Mouse (Mus musculus): ENCODE data around the gene Wfikkn2. TPM values are rescaled to one million over a fixed set of nuclear protein-coding genes. Genes with fewer than 3 reads are reported as not detected.

The Wfikkn2 gene
- 2.0 and 2.2 TPM in 2 replicates for polyA plus RNA-seq (2015; fragmentation: Nextera tagmentation; extraction: Ambion mirVana)

GRCm38 (mm10) chr11:94245955-94246788 is at the start of gene Wfikkn2:
Wfikkn2 (minus strand) TSS chr11:94246005.
- H3K9me3 ChIP-seq, result no peaks in the 10 kb centered on the region
- H3K4me2 ChIP-seq, result no peak within 1 kb of the TSS
- peaks cover 35% of the 10 kb centered on the region for H3K4me1 ChIP-seq
- peaks cover 14% of the 10 kb centered on the region for H3K27me3 ChIP-seq (replicated peaks)
- 61% methylated on average over 17 of the region's 17 CpGs for WGBS
- no peak within 1 kb of the TSS for H3K4me3 ChIP-seq
- H3K9ac ChIP-seq, result peak within 1 kb of the TSS; percentile 44; the same call in 1 of the 2 replicates
- ATAC-seq (ENCODE audit: extremely low read depth, insufficient number of reproducible peaks, low FRiP score, low TSS enrichment), result no peak
- H3K27ac ChIP-seq (replicated peaks), result peak within 1 kb of the TSS; percentile 50
- no peaks in the 10 kb centered on the region for H3K36me3 ChIP-seq

DNA sequence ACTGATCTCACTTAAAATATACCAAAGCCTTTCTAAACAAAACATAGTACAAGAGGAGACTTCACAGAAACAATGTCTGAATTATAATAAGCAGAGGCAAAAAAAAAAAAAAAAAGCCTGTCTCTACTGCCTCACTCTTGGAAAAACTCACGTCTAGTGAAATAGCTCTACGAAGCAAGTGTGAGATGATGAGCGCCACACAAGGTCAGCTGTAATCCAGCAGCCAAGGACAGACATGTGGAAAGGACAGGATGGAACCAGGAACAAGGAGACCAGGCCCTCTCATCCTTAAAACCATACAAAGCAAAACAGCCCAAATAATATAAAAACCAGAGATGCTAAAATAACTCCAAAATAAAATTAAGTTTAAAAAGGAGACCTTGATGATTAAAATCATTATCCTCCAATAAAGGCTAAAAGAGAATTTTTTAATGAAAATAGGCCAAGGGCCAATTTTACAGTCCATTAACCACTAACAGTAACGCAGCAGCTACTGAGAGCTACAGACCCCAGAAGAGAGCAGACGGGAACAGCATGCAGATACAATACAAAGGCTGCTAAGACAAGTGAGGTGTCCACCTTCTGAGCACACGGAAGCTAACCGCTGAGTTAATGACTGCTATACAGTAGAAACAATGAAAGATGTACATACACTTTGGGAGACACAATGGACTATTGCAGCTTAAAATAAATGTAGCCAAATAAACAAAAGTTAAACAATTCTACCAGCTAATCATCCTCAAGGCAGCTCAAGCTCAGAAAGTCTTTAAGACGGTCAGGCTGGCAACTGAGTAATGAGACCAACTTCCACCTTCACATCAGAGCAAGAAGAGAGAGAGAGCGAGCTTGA is 49.4 kb upstream of the Wfikkn2 start:
- 73% methylated on average over 9 of the region's 9 CpGs for WGBS
- H3K4me3 ChIP-seq, result no peak overlapping the region
- H3K4me2 ChIP-seq, result no peak overlapping the region
- H3K9me3 ChIP-seq, result no peaks in the 10 kb centered on the region
- ATAC-seq (ENCODE audit: extremely low read depth, insufficient number of reproducible peaks, low FRiP score, low TSS enrichment), result no peak
- H3K9ac ChIP-seq, result no peak overlapping the region
- H3K36me3 ChIP-seq, result peaks cover 93% of the 10 kb centered on the region
- no peak overlapping the region for H3K27ac ChIP-seq (replicated peaks)
- no peaks in the 10 kb centered on the region; the same call in 1 of the 2 replicates for H3K4me1 ChIP-seq
- no peaks in the 10 kb centered on the region for H3K27me3 ChIP-seq (replicated peaks)

- 74% methylated on average over 10 of the region's 10 CpGs for WGBS
Observed at GRCm38 (mm10) chr11:94290062-94290740, 44.4 kb upstream of the Wfikkn2 start.

GRCm38 (mm10) chr11:94287105-94287504 is 41.3 kb upstream of the Wfikkn2 start:
- 84% methylated on average over 5 of the region's 5 CpGs for WGBS
- no peak overlapping the region for H3K4me3 ChIP-seq

More at GRCm38 (mm10) chr11:94290062-94290740, 44.4 kb upstream of the Wfikkn2 start:
- Histone ChIP-seq H3K27ac (replicated peaks) (no peak overlapping the region), H3K4me3 (no peak overlapping the region), H3K27me3 (replicated peaks) (no peaks in the 10 kb centered on the region), H3K4me2 (no peak overlapping the region), H3K4me1 (no peaks in the 10 kb centered on the region; the same call in 1 of the 2 replicates), H3K9me3 (no peaks in the 10 kb centered on the region), H3K9ac (no peak overlapping the region), H3K36me3 (peaks cover 93% of the 10 kb centered on the region)
- no peak for ATAC-seq (ENCODE audit: extremely low read depth, insufficient number of reproducible peaks, low FRiP score, low TSS enrichment)

GRCm38 (mm10) chr11:94285886-94286574 is 40.2 kb upstream of the Wfikkn2 start:
- no peak for ATAC-seq (ENCODE audit: extremely low read depth, insufficient number of reproducible peaks, low FRiP score, low TSS enrichment)
- Histone ChIP-seq H3K36me3 (peaks cover 82% of the 10 kb centered on the region), H3K27ac (replicated peaks) (no peak overlapping the region), H3K4me3 (no peak overlapping the region), H3K9me3 (no peaks in the 10 kb centered on the region), H3K27me3 (replicated peaks) (no peaks in the 10 kb centered on the region), H3K9ac (no peak overlapping the region), H3K4me2 (no peak overlapping the region), H3K4me1 (0 out of 2 replicates have a peak, but pooled peaks cover 6% of the 10 kb centered on the region)
- 85% methylated on average over 11 of the region's 11 CpGs for WGBS

More at GRCm38 (mm10) chr11:94287105-94287504, 41.3 kb upstream of the Wfikkn2 start:
- no peaks in the 10 kb centered on the region for H3K9me3 ChIP-seq
- H3K9ac ChIP-seq, result no peak overlapping the region
- ATAC-seq (ENCODE audit: extremely low read depth, insufficient number of reproducible peaks, low FRiP score, low TSS enrichment), result no peak
- no peaks in the 10 kb centered on the region for H3K4me1 ChIP-seq
- H3K36me3 ChIP-seq, result peaks cover 92% of the 10 kb centered on the region
- H3K27ac ChIP-seq (replicated peaks), result no peak overlapping the region
- H3K27me3 ChIP-seq (replicated peaks), result no peaks in the 10 kb centered on the region
- H3K4me2 ChIP-seq, result no peak overlapping the region

DNA sequence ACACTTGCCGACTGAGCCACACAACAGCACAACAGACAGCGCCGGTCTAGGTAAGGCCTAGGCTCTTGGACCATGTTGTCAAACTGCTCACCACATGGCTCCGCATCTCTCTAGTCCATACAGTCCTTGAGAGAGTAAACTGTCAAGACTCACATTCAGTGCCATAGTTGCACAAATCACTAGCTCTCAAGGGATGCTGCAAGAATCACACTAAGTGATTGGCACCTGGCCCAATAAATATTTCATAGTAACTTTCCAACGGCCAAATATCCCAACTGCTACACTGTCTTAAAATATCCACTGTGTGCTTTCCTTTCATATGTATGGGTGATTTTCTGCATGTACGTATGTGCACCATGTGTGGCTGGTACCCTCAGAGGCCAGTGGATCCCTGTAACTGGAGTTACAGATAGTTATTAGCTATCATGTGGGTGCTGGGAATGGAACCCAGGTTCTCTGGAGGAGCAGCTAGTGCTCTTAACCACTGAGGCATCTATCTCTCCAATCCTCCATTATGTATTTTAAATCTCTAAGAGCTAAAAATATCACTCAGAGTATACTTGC is 37.8 kb upstream of the Wfikkn2 start:
- peaks cover 13% of the 10 kb centered on the region; the same call in 1 of the 2 replicates for H3K4me1 ChIP-seq
- H3K9ac ChIP-seq, result no peak overlapping the region
- WGBS, result 91% methylated on average over 6 of the region's 6 CpGs
- ATAC-seq (ENCODE audit: extremely low read depth, insufficient number of reproducible peaks, low FRiP score, low TSS enrichment), result no peak
- no peaks in the 10 kb centered on the region for H3K27me3 ChIP-seq (replicated peaks)
- H3K4me3 ChIP-seq, result no peak overlapping the region
- H3K4me2 ChIP-seq, result no peak overlapping the region
- H3K36me3 ChIP-seq, result peaks cover 58% of the 10 kb centered on the region
- H3K27ac ChIP-seq (replicated peaks), result no peak overlapping the region
- H3K9me3 ChIP-seq, result no peaks in the 10 kb centered on the region

DNA sequence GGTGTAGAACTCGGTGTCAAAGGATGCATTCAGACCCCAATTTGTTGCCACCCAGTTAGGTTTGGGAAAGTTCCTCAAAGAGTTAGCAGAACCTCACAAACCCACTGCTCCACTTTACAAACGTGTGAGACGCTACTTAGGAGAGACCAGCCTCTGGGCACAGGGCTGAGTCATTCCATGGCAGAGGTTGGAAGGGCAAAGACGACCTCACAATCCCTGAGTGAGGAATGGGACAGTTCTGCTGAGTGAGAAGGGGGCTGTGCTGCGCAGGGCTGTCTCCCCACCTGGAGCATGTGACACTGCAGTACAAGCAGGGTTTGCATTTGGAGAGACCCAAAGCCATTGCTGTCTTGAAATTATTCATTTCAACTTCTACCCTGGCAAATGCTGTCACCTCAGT is 36.5 kb upstream of the Wfikkn2 start:
- Histone ChIP-seq H3K4me1 (peaks cover 16% of the 10 kb centered on the region; the same call in 1 of the 2 replicates), H3K9me3 (no peaks in the 10 kb centered on the region), H3K27ac (replicated peaks) (no peak overlapping the region), H3K4me2 (no peak overlapping the region), H3K27me3 (replicated peaks) (no peaks in the 10 kb centered on the region), H3K4me3 (no peak overlapping the region), H3K36me3 (peaks cover 45% of the 10 kb centered on the region), H3K9ac (no peak overlapping the region)
- WGBS, result 52% methylated on average over 5 of the region's 5 CpGs
- no peak for ATAC-seq (ENCODE audit: extremely low read depth, insufficient number of reproducible peaks, low FRiP score, low TSS enrichment)

DNA sequence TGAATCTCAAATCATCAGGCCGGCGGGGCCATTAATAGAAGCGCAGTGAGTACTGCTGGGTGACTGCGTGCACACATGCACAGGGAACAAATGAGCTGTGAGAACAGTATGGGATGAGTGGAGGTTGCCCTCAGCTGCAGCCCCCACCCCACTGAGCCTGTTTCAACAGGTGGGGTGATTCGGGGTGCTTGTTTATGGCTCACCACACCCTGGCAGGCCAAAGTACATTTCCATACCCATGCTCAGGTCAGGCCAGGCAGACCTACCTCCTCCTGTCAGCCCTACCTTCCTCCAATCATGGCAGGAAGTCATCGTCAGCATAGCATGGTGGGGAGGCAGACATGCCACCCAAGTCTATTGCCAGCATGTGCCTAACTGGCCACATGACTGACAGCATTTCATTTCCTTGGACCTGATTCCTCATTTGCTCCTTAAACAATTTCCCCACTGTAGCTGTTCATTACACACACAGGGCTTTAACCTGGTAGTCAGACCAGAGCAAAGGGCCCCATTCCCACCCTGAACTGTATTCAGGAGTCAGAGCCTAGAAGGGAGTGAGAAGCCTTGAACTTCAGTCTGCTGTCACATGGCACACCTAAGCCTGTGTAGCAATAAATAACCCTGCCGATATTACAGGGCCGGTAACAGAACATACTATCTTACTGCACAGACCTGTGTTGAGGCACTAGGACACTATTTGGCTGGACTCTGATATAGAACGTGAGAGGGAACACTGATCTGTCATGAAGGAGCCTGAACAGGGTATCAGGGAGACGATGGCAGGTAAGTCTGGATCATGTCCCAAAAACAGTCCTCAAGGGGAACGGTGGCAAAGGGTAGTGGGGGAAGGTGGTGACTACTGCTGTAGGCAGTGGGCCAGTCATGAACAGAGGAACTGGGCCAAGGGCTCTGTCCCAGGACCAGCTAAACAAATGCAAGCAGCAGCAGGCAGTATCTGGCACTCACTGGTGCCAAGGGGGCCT is 35.7 kb upstream of the Wfikkn2 start, which contains the start of gene Gm21885:
TSS of gene Gm21885 (plus strand) at position 675 of the 983 bp plus-strand sequence.
- ATAC-seq (ENCODE audit: extremely low read depth, insufficient number of reproducible peaks, low FRiP score, low TSS enrichment), result no peak
- H3K4me2 ChIP-seq, result no peak within 1 kb of the TSS
- H3K9ac ChIP-seq, result no peak within 1 kb of the TSS
- H3K9me3 ChIP-seq, result no peaks in the 10 kb centered on the region
- no peaks in the 10 kb centered on the region for H3K27me3 ChIP-seq (replicated peaks)
- H3K4me1 ChIP-seq, result peaks cover 22% of the 10 kb centered on the region
- WGBS, result 69% methylated on average over 11 of the region's 11 CpGs
- H3K27ac ChIP-seq (replicated peaks), result no peak within 1 kb of the TSS
- H3K4me3 ChIP-seq, result no peak within 1 kb of the TSS
- peaks cover 37% of the 10 kb centered on the region for H3K36me3 ChIP-seq

- peak; percentile 37; the same call in 1 of the 2 replicates for ATAC-seq (ENCODE audit: extremely low read depth, insufficient number of reproducible peaks, low FRiP score, low TSS enrichment)
- Histone ChIP-seq H3K4me2 (peak overlapping the region; percentile 84), H3K4me1 (peaks cover 31% of the 10 kb centered on the region), H3K36me3 (no peaks in the 10 kb centered on the region), H3K27ac (replicated peaks) (no peak overlapping the region), H3K9me3 (no peaks in the 10 kb centered on the region), H3K9ac (peak overlapping the region; percentile 78), H3K4me3 (peak overlapping the region; percentile 52), H3K27me3 (replicated peaks) (no peaks in the 10 kb centered on the region)
- WGBS, result 7% methylated on average over 20 of the region's 20 CpGs
Observed at GRCm38 (mm10) chr11:94276869-94277337, 31.1 kb upstream of the Wfikkn2 start.

All from heart, embryonic 13.5 days (tissue).